15 mouse cellular contexts compared by ENCODE assay signal in genomic region chr5:113485584-113486162, GRCm38 (mm10). TPM values are rescaled to one million over a fixed set of nuclear protein-coding genes. Genes with fewer than 3 reads are reported as not detected.
"Had no signal": no experiment of that assay in that cellular context is flagged by ENCODE, and none has a peak within 500 bp of the region (broad histone marks: within the 10 kb centered on the region; RNA-seq: fewer than 3 reads in every experiment).

No protein-coding gene starts in this region.

- H3K27ac ChIP-seq: left cerebral cortex, adult 2 months; limb, embryonic 10.5 days; liver, embryonic 12.5 days; midbrain, embryonic 12.5 days; neural tube, embryonic 13.5 days had no signal

- H3K4me3 ChIP-seq: left cerebral cortex, adult 2 months; limb, embryonic 10.5 days; liver, embryonic 12.5 days; midbrain, embryonic 12.5 days; neural tube, embryonic 13.5 days had no signal

- DNase-seq: kidney, postnatal 14 days; lung, embryonic 14.5 days; lung, postnatal 10 days; retina, postnatal 1 day; right cerebral cortex, postnatal 4 days; spleen, adult 18-20 months; thymus, adult 18-20 months; thymus, postnatal 14 days had no signal

- H3K36me3 ChIP-seq: limb, embryonic 10.5 days; liver, embryonic 12.5 days; midbrain, embryonic 12.5 days; neural tube, embryonic 13.5 days had no signal

- H3K9ac ChIP-seq: liver, embryonic 12.5 days; lung, embryonic 14.5 days; midbrain, embryonic 12.5 days; neural tube, embryonic 13.5 days had no signal

- H3K9me3 ChIP-seq: limb, embryonic 10.5 days; liver, embryonic 12.5 days; midbrain, embryonic 12.5 days; neural tube, embryonic 13.5 days had no signal

- H3K4me1 ChIP-seq: liver, embryonic 12.5 days had no signal

- H3K4me2 ChIP-seq: liver, embryonic 12.5 days; lung, embryonic 14.5 days; midbrain, embryonic 12.5 days; neural tube, embryonic 13.5 days had no signal

- ATAC-seq: liver, embryonic 12.5 days; midbrain, embryonic 16.5 days had no signal

RNA-seq across cellular contexts. Expression of gene Wscd2, which starts 4.5 kb away (rescaled TPM):
- total RNA-seq: megakaryocyte-erythroid progenitor cell, adult 5-6 weeks had no signal
